Mouse (Mus musculus): ENCODE measurements around the gene Snrk. TPM values are rescaled to one million over a fixed set of nuclear protein-coding genes. Genes with fewer than 3 reads are reported as not detected.
A peak's percentile ranks its signal among the peaks of the same experiment; 100 is the strongest.

Snrk gene
- total RNA-seq, 2 experiments from 2014 or later: 209 to 293 TPM

- DNase-seq (ENCODE audit: low spot score in 2 of 2): no peak
Measured at GRCm38 (mm10) chr9:122177256-122178220, 60.5 kb downstream of the Snrk start.

GRCm38 (mm10) chr9:122178427-122178826 lies 61.4 kb downstream of the Snrk start:
- no peak for DNase-seq (ENCODE audit: low spot score in 2 of 2)

GRCm38 (mm10) chr9:122180105-122180504 lies 63.0 kb downstream of the Snrk start:
- DNase-seq (ENCODE audit: low spot score in 2 of 2): no peak

- DNase-seq (ENCODE audit: low spot score in 2 of 2): no peak
Measured at GRCm38 (mm10) chr9:122183074-122183473, 66.0 kb downstream of the Snrk start.

GRCm38 (mm10) chr9:122184329-122184728 lies 67.3 kb downstream of the Snrk start:
- DNase-seq (ENCODE audit: low spot score in 2 of 2): no peak

- peak; percentile 83 for DNase-seq (ENCODE audit: low spot score in 2 of 2)
Measured at GRCm38 (mm10) chr9:122185061-122185460, 68.0 kb downstream of the Snrk start.

- DNase-seq (ENCODE audit: low spot score in 2 of 2): no peak
Measured at GRCm38 (mm10) chr9:122185953-122186352, 68.9 kb downstream of the Snrk start.

- DNase-seq (ENCODE audit: low spot score in 2 of 2): no peak
Measured at GRCm38 (mm10) chr9:122186643-122187226, 69.7 kb downstream of the Snrk start.

- DNase-seq (ENCODE audit: low spot score in 2 of 2): no peak
Measured at GRCm38 (mm10) chr9:122187451-122187921, 70.4 kb downstream of the Snrk start.

- no peak for DNase-seq (ENCODE audit: low spot score in 2 of 2)
Measured at GRCm38 (mm10) chr9:122188724-122189123, 71.7 kb downstream of the Snrk start.

GRCm38 (mm10) chr9:122193361-122193760 lies 76.3 kb downstream of the Snrk start:
- no peak for DNase-seq (ENCODE audit: low spot score in 2 of 2)

- no peak for DNase-seq (ENCODE audit: low spot score in 2 of 2)
Measured at GRCm38 (mm10) chr9:122193823-122194222, 76.8 kb downstream of the Snrk start.

GRCm38 (mm10) chr9:122195042-122195682 lies 78.1 kb downstream of the Snrk start:
- no peak for DNase-seq (ENCODE audit: low spot score in 2 of 2)

GRCm38 (mm10) chr9:122197021-122197420 lies 80.0 kb downstream of the Snrk start:
- DNase-seq (ENCODE audit: low spot score in 2 of 2): no peak

GRCm38 (mm10) chr9:122198621-122199020 lies 81.6 kb downstream of the Snrk start:
- DNase-seq (ENCODE audit: low spot score in 2 of 2): no peak

- DNase-seq (ENCODE audit: low spot score in 2 of 2): peak; percentile 63 to 68
Measured at GRCm38 (mm10) chr9:122199253-122199652, 82.2 kb downstream of the Snrk start.

GRCm38 (mm10) chr9:122204508-122204907 lies 87.4 kb downstream of the Snrk start:
- DNase-seq (ENCODE audit: low spot score in 2 of 2): no peak

- no peak for DNase-seq (ENCODE audit: low spot score in 2 of 2)
Measured at GRCm38 (mm10) chr9:122205543-122206200, 88.6 kb downstream of the Snrk start.

- DNase-seq (ENCODE audit: low spot score in 2 of 2): no peak
Measured at GRCm38 (mm10) chr9:122208311-122208710, 91.2 kb downstream of the Snrk start.

GRCm38 (mm10) chr9:122215118-122215517 lies 98.1 kb downstream of the Snrk start:
- no peak for DNase-seq (ENCODE audit: low spot score in 2 of 2)

- DNase-seq (ENCODE audit: low spot score in 2 of 2): no peak
Measured at GRCm38 (mm10) chr9:122216945-122217529, 100.0 kb downstream of the Snrk start.
